Mouse (Mus musculus) bone marrow, adult 2 months (tissue): ENCODE measurements around the gene Camkk2.

Source experiments
- CTCF ChIP-seq: fragments of 200-500 bp; IDR thresholded peaks from 2 replicates; pipeline ENCODE4 v1.5.1; 2011; ENCODE audit warnings: low read length, control low read depth; ENCODE audit not compliant: control insufficient read depth, insufficient read depth
- POLR2A ChIP-seq: fragments of 200-500 bp; IDR thresholded peaks from 2 replicates; pipeline ENCODE4 v1.6.1; 2011; ENCODE audit warnings: low read depth, mild to moderate bottlenecking, control low read depth, low read length, borderline replicate concordance; ENCODE audit not compliant: control insufficient read depth

DNA sequence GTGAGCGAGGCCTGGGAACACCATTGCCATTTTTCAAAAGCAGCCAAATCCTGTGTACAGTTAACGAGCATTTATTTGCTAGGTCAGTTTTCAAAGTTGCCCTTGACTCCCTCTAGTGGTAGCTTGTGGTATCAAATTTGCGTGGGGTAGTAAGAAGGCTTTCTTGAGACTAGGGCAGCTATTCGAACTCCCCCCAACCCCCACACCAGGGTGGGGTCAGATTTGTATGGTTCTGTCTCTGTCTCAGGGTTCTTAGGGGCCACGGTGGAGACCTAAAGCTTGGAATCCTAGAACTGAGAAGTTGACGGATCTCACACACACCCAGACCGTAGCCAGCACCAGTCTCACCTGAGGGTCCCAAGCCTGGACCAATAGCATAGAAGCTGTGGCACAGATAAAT is 53.1 kb downstream of the Camkk2 start:
- no peak for TF ChIP-seq POLR2A
- TF ChIP-seq CTCF, result peak; percentile 18; the same call in 1 of the 2 replicates
